Mouse (Mus musculus) megakaryocyte, adult 5-6 weeks (primary cell): ENCODE results near the gene Wdr46. TPM values are rescaled to one million over a fixed set of nuclear protein-coding genes. Genes with fewer than 3 reads are reported as not detected.

ENCODE experiments used
- ATAC-seq: 2 replicates; pipeline ENCODE4 v1.8.0; 2016; ENCODE audit warnings: mild to moderate bottlenecking, inconsistent platforms; ENCODE audit not compliant: poor library complexity, severe bottlenecking
- total RNA-seq, 2 experiments: library from RNA; stranded (forward) in 1 of 2; stranded (reverse) in 1 of 2; fragments of 153-499, 151-499 nt in 1 of 2; fragments of 221-1000, 200-1000 nt in 1 of 2; gene quantifications; 2 replicates each; pipeline versions ENCODE4 v1.2.3 to v1.2.4; 2015 to 2017

Gene Wdr46
- total RNA-seq, 2 experiments from 2014 or later: 12.4 to 23.7 TPM

DNA sequence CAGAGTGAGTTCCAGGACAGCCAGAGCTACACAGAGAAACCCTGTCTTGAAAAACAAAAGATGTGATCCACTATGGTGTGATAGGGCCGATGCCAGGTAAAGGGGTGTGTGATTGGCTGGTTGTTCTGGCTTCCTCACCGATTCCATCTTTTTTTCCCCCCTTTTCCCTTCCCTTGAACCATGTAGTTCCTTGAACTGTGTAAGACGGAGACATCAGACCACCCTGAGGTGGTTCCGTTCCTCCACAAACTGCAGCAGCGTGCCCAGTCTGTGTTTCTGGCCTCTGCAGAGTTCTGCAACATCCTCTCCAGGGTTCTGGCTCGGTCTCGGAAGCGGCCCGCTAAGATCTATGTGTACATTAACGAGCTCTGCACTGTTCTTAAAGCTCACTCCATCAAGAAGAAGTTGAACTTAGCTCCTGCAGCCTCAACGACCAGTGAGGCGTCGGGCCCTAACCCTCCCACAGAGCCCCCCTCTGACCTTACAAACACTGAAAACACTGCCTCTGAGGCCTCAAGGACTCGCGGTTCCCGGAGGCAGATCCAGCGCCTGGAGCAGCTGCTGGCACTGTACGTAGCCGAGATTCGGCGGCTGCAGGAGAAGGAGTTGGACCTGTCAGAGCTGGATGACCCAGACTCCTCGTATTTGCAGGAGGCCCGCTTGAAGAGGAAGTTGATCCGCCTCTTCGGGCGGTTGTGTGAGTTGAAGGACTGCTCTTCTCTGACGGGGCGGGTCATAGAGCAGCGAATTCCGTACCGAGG lies 29.2 kb upstream of the Wdr46 start:
- ATAC-seq: no peak

DNA sequence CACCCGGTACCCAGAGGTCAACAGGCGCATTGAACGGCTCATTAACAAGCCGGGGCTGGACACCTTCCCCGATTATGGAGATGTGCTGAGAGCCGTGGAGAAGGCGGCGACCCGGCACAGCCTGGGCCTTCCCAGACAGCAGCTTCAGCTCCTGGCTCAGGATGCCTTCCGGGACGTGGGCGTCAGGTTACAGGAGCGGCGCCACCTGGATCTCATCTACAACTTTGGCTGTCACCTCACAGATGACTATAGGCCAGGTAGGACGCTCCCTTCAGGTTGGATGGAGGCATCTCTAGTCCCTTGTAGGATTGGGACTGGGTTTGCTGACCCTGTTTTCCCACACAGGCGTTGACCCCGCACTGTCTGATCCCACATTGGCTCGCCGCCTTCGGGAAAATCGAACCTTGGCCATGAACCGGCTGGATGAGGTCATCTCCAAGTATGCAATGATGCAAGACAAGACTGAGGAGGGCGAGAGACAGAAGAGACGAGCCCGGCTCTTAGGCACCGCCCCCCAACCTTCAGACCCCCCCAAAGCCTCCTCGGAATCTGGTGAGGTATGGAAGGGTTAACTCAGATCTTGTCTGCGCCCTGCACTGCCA lies 28.5 kb upstream of the Wdr46 start:
- ATAC-seq: no peak

DNA sequence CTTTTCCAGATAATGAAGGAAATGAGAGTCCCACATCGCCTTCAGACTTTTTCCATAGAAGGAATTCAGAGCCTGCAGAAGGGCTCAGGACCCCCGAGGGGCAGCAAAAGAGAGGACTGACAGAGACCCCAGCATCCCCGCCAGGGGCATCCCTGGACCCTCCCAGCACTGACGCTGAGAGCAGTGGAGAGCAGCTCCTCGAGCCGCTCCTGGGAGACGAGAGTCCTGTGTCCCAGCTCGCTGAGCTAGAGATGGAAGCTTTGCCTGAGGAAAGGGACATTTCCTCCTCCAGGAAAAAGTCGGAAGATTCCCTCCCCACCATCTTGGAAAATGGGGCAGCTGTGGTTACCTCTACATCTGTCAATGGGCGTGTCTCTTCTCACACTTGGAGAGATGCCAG lies 27.2 kb upstream of the Wdr46 start:
- ATAC-seq: no peak

DNA sequence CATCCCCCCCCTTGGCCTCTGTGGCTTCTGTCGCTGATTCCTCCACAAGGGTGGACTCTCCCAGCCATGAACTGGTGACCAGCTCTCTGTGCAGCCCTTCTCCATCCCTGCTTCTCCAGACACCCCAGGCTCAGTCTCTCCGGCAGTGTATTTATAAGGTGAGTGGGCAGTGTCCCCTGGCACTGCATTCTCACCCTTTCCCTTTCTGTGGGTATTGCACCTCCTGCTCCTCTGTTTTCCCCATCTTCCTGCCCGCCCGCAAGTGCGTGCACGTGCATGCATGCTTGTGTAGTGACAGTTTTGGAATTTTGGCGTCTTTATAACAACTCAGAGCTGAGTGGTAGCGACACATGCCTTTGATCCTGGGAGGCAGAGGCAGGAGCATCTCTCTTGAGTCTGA lies 26.6 kb upstream of the Wdr46 start:
- ATAC-seq: no peak

DNA sequence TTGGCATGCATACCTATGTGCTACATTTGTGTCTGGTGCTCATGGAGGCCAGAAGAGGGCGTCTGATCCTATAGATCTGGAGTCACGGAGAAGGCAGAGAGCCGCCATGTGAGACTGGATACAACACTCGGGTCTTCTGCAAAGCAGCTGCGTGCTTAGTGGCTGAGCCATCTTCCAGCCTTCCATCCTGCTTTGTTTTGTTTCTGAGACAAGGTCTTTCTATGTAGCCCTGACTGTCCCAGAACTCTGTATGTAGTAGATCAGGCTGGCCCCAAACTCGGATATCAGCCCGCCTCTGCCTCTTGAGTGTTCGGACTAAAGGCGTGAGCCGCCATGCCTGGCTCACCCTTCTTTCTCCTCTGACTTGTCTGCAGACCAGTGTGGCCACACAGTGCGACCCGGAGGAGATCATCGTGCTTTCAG lies 25.5 kb upstream of the Wdr46 start:
- ATAC-seq: no peak

DNA sequence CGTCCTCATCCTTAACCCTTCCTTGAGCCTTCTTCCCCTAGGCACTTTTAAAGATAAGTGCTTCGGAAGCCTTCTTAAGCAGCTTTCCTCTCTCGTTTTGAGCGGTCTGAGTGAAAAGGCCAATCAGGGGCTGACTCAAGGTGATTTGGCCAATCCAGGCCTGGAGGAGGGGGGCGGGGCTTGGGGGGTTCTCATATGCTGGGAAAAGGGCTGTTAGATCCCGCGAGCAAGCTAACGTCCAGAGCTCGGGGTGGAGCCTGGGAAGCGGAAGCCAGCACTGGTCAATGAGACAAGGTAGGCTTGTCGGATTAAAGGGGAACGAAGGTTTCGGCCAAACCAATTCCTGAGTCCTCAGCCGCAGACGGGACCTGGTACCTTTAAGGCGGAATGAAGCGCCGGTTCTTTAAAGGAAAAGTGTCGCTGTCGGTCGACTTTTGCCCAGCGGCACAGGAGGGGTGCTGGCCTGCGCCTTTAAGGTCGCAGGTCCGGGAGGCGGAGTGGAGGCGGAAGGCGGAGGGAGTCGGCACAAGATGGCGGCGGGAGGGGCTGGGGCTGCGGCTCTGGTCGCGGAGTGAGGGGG lies 24.7 kb upstream of the Wdr46 start, which contains the start of the genes Tapbp and Zbtb22:
TSS of gene Tapbp (plus strand) at position 229 of the 580 bp plus-strand sequence.
TSS of gene Zbtb22 (plus strand) at position 234 of the 580 bp plus-strand sequence.
- peak; percentile 71 for ATAC-seq

DNA sequence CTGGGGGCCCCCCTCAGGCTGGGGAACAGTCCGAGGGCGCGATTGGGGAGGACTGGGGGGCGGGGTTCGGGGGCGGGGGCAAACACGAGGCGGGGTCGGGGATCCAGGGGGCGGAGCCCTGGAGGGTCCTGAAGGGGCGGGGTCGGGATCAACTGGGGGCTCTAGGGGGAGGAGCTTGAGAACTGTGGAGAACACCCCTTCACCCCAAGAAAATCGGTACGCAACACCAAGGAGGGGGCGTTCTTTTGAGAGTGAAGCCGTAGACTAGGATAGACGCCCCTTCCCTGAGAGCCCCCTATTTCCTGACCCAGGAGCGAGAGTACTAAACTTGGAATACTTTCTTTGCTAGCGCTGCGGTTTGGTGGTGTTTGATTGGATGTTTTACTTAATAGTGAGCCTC lies 24.2 kb upstream of the Wdr46 start:
- ATAC-seq: no peak

DNA sequence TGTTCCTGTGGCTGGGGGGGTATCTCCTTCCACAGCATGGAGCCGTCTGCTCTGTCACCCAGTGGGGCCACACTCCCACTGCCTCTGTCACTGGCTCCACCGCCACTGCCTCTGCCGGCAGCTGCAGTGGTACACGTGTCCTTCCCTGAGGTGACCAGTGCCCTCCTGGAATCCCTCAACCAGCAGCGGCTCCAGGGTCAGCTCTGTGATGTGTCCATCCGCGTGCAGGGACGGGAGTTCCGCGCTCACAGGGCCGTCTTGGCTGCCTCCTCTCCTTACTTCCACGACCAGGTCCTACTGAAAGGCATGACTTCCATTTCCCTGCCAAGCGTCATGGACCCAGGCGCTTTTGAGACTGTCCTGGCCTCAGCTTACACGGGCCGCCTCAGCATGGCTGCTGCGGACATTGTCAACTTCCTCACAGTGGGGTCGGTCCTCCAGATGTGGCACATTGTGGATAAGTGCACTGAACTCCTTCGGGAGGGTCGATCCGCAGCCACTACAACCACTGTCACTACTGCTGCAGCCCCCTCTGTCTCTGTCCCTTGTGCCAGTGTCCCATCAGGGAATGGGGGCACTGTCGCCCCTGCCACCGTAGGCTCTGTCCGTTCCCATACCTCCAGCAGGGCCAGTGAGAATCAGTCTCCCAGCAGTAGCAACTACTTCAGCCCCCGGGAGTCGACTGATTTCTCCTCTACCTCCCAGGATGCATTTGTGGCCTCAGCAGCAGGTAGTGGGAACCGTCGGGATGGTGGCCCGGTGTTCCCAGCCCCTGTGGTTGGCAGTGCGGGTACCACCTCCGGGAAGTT lies 23.4 kb upstream of the Wdr46 start:
- no peak for ATAC-seq

DNA sequence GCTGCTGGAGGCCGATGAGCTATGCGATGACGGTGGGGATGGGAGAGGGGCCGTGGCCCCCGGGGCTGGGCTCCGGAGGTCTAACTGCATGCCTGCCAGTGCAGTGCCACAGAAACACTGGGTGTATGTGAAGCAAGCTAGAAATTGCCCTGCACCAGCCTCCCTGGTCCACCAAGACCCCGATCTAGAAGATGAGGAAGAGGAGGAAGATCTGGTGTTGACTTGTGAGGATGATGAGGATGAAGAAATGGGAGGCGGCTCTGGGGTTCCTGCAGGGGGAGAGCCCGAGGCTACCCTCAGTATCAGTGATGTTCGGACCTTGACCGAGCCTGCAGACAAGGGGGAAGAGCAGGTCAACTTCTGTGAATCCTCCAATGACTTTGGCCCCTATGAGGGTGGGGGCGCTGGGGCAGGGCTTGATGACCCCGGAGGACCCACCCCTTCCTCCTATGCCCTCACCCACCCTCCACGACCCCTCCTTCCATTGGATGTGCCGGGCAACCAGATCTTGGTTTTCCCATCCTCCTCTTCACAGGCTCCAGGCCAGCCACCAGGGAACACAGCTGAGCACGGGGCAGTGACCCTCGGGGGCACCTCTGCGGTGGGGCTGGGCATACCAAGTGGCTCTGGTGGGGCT lies 22.7 kb upstream of the Wdr46 start:
- no peak for ATAC-seq

DNA sequence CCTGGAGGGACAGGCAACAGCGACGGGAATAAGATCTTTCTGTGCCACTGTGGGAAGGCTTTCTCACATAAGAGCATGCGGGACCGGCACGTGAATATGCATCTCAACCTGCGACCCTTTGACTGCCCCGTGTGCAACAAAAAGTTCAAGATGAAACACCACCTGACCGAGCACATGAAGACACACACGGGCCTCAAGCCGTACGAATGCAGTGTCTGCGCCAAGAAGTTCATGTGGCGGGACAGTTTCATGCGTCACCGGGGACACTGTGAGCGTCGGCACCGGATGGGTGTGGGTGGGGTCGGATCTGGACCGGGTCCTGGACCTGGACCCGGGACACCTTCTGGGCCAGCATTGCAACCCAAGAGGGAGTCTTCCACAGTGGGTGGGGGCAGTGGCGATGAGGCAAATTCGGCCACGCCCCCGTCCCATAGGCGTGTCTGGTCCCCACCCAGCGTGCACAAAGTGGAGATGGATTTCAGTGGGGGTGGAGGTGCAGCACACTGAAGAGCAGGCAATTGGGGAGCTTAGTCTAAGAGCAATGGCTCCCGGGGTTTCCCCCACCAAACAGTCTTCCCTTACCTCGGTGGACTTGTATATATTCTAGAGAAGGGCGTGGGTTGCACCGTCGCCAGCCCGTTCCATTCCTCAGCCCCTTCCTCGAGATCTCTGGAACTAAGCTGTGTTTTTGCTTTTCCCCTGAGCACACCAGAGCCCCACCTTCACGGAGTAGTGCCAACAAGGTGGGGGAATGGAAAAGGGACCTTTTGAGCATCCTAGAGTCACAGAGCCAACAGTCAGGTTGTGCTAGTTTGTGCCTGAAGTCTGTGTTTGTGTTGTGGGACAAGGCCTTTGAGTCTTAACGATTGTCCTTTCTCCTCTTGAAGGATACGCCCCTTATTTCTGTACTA lies 21.9 kb upstream of the Wdr46 start:
- ATAC-seq: no peak

DNA sequence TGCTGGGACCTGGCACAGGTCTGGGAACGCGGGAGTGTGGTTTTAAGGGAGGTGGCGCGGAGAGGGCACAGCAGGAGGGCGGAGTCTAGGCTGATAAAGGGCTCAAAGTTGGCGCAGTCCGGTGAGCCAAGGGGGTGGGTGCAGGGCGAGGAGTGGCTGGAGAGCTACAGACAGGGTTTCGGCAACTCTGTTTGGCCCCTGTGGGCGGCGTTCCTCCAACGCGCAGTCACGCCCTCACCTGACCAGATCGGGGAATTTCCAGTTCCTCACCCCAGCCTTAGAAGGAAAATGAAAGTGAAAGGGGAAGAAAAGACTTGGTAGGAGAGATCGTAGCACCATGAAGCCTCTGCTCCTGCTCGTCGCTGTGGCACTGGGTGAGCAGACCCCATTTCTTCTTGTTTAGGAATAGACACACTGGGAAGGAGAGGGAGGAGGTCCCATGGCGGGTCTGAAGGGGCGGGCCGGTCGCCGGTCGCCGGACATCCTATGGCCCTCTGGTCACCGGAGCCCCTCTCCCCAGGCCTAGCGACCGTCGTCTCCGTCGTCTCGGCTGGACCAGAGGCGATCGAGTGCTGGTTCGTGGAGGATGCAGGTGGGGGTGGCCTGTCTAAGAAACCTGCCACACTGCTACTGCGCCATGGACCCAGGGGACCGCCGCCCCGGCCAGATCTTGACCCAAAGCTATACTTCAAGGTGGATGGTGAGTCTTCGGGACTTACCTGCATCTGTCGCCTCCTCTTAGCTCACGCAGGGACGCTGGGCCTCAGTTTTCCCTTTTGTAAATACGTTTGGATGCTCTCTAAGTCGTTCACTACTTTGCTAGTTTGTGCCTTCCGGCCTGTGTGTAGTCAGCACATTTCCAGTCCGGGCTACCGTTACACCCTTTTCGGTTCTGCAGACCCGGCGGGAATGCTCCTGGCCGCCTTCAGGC lies 20.8 kb upstream of the Wdr46 start:
- ATAC-seq: peak; percentile 62

DNA sequence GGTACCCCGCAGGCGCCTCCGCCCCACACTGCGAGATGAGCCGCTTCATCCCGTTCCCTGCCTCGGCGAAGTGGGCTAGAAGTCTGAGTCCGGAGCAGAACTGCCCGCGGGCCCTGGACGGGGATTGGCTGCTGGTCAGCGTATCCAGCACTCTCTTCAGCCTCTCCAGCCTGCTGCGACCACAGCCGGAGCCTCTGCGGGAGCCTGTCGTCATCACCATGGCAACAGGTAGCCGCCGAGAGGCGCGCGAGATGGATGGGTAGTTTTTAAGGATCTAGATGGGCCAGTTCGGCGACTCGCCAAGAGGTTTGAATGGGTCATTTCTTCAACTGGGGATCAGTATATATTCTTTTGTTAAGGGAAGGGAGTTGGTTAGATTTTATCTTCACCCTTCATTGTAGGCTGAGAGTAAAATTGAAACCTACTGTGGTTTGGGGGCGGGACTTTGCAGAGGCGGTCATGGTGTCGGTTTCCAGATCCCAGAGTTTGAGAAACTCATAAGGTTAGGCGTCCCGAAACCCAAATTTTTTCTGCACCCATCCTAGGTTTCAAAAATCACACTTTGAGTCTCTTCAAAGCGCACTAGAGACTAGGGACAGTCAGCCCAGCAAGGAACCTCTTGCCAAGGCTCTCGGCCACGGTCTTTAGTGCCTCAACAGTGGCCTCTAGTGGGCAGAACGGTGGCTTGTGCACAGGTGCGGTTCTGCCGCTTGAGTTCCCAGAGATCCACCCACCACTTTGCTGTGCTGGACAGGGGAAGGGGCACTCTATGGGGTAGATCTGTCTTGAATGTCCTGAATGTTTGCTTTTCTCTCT lies 20.0 kb upstream of the Wdr46 start:
- peak; percentile 46 for ATAC-seq

DNA sequence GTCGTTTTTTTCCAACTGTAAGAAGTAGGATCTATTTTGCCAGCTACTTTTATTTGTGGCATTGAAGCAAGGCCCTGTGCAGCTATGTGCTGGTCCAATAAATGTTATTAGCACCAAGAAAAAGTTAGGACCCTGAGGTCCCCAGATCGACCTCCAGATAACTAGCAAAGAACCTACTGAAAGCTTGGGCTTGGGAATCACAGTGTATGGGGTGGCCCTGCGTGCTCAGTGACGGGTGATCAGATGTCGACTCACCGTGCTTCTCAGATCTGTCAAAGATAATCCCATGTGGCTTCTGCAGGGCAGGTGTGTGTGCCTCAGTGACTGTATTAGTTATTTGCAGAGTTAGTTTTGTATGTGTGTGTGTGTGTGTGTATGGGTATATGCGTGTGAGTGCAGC lies 19.1 kb upstream of the Wdr46 start:
- no peak for ATAC-seq

DNA sequence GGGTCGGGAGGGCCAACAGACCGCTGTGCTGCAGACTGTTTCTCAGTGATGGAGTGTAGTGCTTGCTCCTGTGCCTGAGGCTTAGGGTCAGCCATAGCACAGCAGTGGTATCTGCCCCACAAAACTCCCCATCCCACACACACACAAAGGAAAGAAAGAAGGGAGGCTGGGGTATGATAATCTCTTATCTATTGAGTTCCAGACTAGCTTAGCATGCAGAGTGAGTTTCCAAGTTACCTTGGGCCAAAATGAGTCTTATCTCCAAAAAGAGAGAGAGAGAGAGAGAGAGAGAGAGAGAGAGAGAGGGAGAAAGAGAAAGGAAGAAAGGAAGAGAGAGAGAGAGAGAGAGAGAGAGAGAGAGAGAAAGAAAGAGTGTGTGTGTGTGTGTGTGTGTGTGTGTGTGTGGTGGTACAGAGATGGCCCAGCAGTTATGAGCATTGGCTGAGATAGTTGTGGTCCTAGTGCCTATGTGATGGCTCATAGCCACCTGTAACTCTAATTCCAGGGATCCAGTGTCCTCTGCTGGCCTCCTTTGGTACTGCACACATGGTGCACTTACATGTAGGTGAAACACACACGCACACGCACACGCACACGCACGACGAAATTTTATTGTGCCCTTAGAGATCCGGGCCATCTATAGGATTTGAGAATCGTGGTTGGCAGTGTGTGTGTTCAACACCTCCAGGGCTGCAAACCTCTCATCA lies 15.7 kb upstream of the Wdr46 start:
- ATAC-seq: no peak

DNA sequence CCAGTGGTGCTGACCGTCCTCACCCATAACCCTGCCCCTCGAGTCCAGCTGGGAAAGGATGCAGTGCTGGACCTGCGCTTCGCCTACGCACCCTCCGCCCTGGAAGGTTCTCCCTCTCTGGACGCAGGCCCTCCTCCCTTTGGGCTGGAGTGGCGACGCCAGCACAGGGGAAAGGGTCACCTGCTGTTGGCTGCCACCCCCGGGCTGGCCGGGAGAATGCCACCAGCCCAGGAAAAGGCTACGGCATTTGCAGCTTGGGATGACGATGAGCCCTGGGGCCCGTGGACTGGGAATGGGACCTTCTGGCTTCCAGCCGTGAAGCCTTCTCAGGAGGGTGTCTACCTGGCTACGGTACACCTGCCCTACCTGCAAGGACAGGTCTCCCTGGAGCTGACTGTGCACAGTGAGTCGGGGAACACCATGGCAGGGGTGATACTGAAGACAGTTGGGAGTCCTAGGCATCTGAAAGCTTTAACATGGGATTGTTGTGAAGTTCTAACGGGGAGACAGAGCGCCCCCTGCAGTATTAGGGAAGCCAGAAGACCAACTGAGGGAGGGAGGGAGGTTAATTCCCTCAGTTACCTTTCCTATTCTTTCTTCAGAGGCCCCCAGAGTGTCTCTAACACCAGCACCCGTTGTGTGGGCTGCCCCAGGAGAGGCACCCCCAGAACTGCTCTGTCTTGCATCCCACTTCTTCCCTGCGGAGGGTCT lies 14.9 kb upstream of the Wdr46 start:
- no peak for ATAC-seq

DNA sequence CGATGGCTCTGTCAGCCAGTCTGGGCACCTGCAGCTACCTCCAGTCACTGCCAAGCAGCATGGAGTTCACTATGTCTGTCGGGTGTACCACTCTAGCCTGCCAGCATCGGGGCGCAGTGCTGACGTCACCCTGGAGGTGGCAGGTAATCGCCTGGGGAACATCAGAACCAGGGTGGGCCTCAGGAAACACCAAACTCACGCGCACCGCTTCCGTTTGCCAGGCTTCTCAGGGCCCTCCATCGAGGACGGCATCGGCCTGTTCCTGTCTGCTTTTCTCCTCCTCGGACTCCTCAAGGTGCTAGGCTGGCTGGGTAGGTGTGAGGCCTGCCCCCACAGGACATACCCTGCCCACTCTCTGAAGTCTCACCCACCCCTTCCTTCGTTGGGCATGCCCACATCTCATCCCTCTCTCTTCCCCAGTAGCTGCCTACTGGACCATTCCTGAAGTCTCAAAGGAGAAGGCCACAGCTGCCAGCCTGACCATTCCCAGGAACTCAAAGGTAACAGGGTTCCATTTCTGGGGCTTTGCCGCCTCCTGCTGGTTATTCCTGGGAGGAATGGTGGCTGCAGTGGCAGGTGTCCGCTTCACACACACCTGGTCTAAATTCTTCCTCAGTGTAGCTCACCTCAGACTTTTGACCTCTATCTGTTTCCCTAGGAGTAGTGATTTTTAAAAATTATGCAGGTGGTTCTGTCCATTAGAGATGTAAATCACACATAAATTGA lies 14.1 kb upstream of the Wdr46 start:
- no peak for ATAC-seq
